Mouse (Mus musculus): ENCODE results near the gene Plekhm3. TPM values are rescaled to one million over a fixed set of nuclear protein-coding genes. Genes with fewer than 3 reads are reported as not detected.
"Not testable (repeated sequence)": the region's sequence is repeated elsewhere in the genome, so short reads cannot be mapped to it uniquely, and the experiment has no call there.

Plekhm3 gene
- 10.3 and 10.9 TPM in 2 replicates for polyA plus RNA-seq (2015; fragmentation: Nextera tagmentation; extraction: Ambion mirVana)

DNA sequence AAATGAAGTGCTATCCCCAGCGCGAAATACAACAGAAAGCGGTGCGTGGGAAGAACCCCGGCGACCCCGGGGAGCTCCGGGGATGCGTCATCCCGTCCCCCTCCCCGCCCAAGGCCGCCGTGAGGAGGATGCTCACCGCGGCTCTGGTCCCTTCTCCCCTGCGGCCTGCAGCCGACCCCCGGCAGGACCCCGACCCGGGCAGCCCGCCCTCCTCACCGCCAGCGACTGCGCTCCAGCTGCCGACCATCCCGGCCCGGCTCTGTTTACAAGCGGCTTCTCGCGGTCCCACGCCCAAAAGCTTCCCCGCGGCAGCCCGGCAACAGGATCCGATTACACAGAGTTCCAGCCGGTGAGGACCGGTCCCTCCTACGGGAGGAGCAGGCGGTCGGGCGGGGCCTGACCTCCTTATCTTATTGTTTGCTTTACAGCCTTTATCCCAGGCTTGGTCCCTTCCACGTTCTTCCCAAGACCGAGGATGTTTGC, at the start of gene Plekhm3:
Plekhm3 (minus strand) TSS at position 346 of the 483 bp plus-strand sequence.
- Histone ChIP-seq H3K27me3 (no peaks in the 10 kb centered on the region), H3K9ac (replicated peaks) (peak within 1 kb of the TSS; percentile 97), H3K27ac (replicated peaks) (peak within 1 kb of the TSS; percentile 83), H3K4me2 (replicated peaks) (peak within 1 kb of the TSS; percentile 58), H3K9me3 (no peaks in the 10 kb centered on the region), H3K4me1 (0 out of 2 replicates have a peak, but pooled peaks cover 2% of the 10 kb centered on the region), H3K4me3 (peak within 1 kb of the TSS; percentile 94), H3K36me3 (no peaks in the 10 kb centered on the region)
- ATAC-seq (replicated peaks), result peak; percentile 95
- WGBS, result 1% methylated on average over 43 of the region's 43 CpGs

- Histone ChIP-seq H3K4me1 (no peaks in the 10 kb centered on the region), H3K36me3 (no peaks in the 10 kb centered on the region), H3K9ac (replicated peaks) (no peak overlapping the region), H3K27ac (replicated peaks) (no peak overlapping the region), H3K4me3 (no peak overlapping the region), H3K4me2 (replicated peaks) (no peak overlapping the region), H3K9me3 (no peaks in the 10 kb centered on the region), H3K27me3 (no peaks in the 10 kb centered on the region)
- no peak for ATAC-seq (replicated peaks)
- WGBS, result 96% methylated on average over 6 of the region's 6 CpGs
Measured at GRCm38 (mm10) chr1:65005575-65005974, 49.0 kb upstream of the Plekhm3 start.

- Histone ChIP-seq H3K4me3 (no peak overlapping the region), H3K27ac (replicated peaks) (no peak overlapping the region), H3K9me3 (no peaks in the 10 kb centered on the region), H3K27me3 (no peaks in the 10 kb centered on the region), H3K9ac (replicated peaks) (no peak overlapping the region), H3K4me1 (no peaks in the 10 kb centered on the region), H3K36me3 (no peaks in the 10 kb centered on the region), H3K4me2 (replicated peaks) (no peak overlapping the region)
- ATAC-seq (replicated peaks), result no peak
- WGBS, result 87% methylated on average over 4 of the region's 4 CpGs
Measured at GRCm38 (mm10) chr1:65004526-65004925, 47.9 kb upstream of the Plekhm3 start.

GRCm38 (mm10) chr1:64993206-64993605, 36.6 kb upstream of the Plekhm3 start:
- ATAC-seq (replicated peaks), result no peak

DNA sequence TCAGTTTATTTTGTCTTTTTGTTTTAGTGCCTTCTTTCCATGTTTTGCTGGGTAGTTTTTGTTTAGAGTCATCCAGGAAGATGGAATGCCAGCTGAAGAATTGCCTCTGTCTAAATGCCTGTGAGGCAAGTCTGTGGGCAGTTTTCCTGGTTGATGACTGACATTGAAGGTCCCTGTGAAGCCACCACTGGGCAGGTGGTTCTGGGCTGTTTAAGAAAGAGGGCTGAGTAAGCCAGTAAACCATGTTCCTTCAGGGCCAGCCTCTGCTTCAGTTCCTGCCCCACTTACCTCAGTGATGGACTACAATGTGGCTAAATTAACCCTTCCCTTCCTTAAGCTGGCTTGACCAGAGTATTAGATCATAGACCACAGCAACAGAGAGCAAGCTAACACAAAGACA, 31.6 kb upstream of the Plekhm3 start:
- Histone ChIP-seq H3K4me2 (replicated peaks) (no peak overlapping the region), H3K9ac (replicated peaks) (no peak overlapping the region), H3K27ac (replicated peaks) (no peak overlapping the region), H3K9me3 (no peaks in the 10 kb centered on the region), H3K36me3 (no peaks in the 10 kb centered on the region), H3K4me1 (no peaks in the 10 kb centered on the region), H3K27me3 (no peaks in the 10 kb centered on the region), H3K4me3 (no peak overlapping the region)
- no peak for ATAC-seq (replicated peaks)

More at GRCm38 (mm10) chr1:64993206-64993605, 36.6 kb upstream of the Plekhm3 start:
- Histone ChIP-seq H3K27ac (replicated peaks) (no peak overlapping the region), H3K4me3 (no peak overlapping the region), H3K4me1 (no peaks in the 10 kb centered on the region), H3K9me3 (no peaks in the 10 kb centered on the region), H3K4me2 (replicated peaks) (no peak overlapping the region), H3K9ac (replicated peaks) (no peak overlapping the region), H3K27me3 (no peaks in the 10 kb centered on the region), H3K36me3 (no peaks in the 10 kb centered on the region)
- 71% methylated on average over 4 of the region's 4 CpGs for WGBS

DNA sequence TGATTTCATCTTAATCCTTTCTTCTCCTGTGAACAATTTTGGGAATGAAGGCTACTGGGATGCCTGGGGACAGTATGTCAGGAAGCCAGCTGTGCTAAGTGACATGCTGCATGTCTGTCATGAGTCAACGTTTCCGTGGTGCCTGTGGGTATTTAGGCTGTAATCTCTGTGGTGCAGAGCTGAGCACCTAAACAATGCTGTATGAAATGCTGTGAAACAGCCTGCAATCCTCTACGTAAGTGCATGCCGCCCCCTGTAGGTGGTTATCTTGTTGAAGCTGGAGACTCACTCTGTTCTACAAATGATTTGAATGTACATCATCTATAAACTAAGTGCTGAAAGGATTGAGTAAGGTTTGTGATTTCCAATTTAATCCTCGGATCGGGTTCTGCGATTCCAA, 29.5 kb upstream of the Plekhm3 start:
- H3K4me2 ChIP-seq (replicated peaks), result no peak overlapping the region
- no peaks in the 10 kb centered on the region for H3K9me3 ChIP-seq
- no peaks in the 10 kb centered on the region for H3K36me3 ChIP-seq
- H3K27ac ChIP-seq (replicated peaks), result no peak overlapping the region
- H3K4me3 ChIP-seq, result no peak overlapping the region
- no peaks in the 10 kb centered on the region for H3K4me1 ChIP-seq
- H3K27me3 ChIP-seq, result no peaks in the 10 kb centered on the region
- 0 out of 2 replicates have a peak, but pooled peaks have one; percentile 43 for ATAC-seq (replicated peaks)
- no peak overlapping the region for H3K9ac ChIP-seq (replicated peaks)
- 42% methylated on average over 7 of the region's 7 CpGs for whole genome bisulfite sequencing

DNA sequence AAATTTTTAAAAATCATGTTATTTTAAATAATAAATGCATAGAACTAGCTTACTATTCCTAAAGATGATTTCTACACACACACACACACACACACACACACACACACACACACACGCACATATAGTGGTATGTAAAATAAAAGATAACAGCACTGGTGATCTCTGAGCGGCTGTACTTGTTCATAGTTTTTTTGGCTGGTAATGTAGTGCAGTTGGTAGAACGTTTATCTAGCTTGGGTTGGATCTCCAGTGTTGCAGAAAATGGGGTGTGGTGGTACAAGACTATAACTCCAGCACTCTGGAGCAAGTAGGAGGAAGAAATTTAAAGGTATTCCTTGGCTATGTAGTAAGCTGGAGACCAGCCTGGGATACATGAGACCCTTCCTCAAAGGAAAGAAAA, 26.6 kb upstream of the Plekhm3 start:
- H3K9me3 ChIP-seq, result no peaks in the 10 kb centered on the region
- 87% methylated on average over 3 of the region's 3 CpGs for WGBS
- no peak overlapping the region for H3K4me2 ChIP-seq (replicated peaks)
- ATAC-seq (replicated peaks), result no peak
- no peak overlapping the region for H3K4me3 ChIP-seq
- H3K4me1 ChIP-seq, result no peaks in the 10 kb centered on the region
- H3K36me3 ChIP-seq, result no peaks in the 10 kb centered on the region
- H3K9ac ChIP-seq (replicated peaks), result no peak overlapping the region
- no peak overlapping the region for H3K27ac ChIP-seq (replicated peaks)
- peaks cover 12% of the 10 kb centered on the region; the same call in 1 of the 2 replicates for H3K27me3 ChIP-seq

GRCm38 (mm10) chr1:64978321-64978799, 21.7 kb upstream of the Plekhm3 start:
- ATAC-seq (replicated peaks), result no peak

GRCm38 (mm10) chr1:64975346-64975745, 18.7 kb upstream of the Plekhm3 start:
- Histone ChIP-seq H3K9ac (replicated peaks) (no peak overlapping the region), H3K27ac (replicated peaks) (no peak overlapping the region), H3K36me3 (no peaks in the 10 kb centered on the region), H3K9me3 (no peaks in the 10 kb centered on the region), H3K4me1 (peaks cover 11% of the 10 kb centered on the region), H3K4me2 (replicated peaks) (peak overlapping the region; percentile 17), H3K27me3 (peaks cover 31% of the 10 kb centered on the region), H3K4me3 (no peak overlapping the region)
- peak; percentile 89 for ATAC-seq (replicated peaks)
- 3% methylated on average over 7 of the region's 7 CpGs for WGBS

More at GRCm38 (mm10) chr1:64978321-64978799, 21.7 kb upstream of the Plekhm3 start:
- WGBS, result 65% methylated on average over 7 of the region's 7 CpGs
- peaks cover 20% of the 10 kb centered on the region; the same call in 1 of the 2 replicates for H3K27me3 ChIP-seq
- peaks cover 11% of the 10 kb centered on the region for H3K4me1 ChIP-seq
- no peak overlapping the region for H3K4me3 ChIP-seq
- H3K27ac ChIP-seq (replicated peaks), result no peak overlapping the region
- no peaks in the 10 kb centered on the region for H3K9me3 ChIP-seq
- no peaks in the 10 kb centered on the region for H3K36me3 ChIP-seq
- no peak overlapping the region for H3K4me2 ChIP-seq (replicated peaks)
- no peak overlapping the region for H3K9ac ChIP-seq (replicated peaks)

- Histone ChIP-seq H3K27me3 (peaks cover 17% of the 10 kb centered on the region), H3K4me2 (replicated peaks) (no peak overlapping the region), H3K36me3 (no peaks in the 10 kb centered on the region), H3K4me1 (peaks cover 8% of the 10 kb centered on the region), H3K9me3 (no peaks in the 10 kb centered on the region), H3K27ac (replicated peaks) (no peak overlapping the region), H3K9ac (replicated peaks) (no peak overlapping the region), H3K4me3 (no peak overlapping the region)
- WGBS, result 79% methylated on average over 5 of the region's 5 CpGs
- no peak for ATAC-seq (replicated peaks)
Measured at GRCm38 (mm10) chr1:64970685-64971084, 14.1 kb upstream of the Plekhm3 start.

DNA sequence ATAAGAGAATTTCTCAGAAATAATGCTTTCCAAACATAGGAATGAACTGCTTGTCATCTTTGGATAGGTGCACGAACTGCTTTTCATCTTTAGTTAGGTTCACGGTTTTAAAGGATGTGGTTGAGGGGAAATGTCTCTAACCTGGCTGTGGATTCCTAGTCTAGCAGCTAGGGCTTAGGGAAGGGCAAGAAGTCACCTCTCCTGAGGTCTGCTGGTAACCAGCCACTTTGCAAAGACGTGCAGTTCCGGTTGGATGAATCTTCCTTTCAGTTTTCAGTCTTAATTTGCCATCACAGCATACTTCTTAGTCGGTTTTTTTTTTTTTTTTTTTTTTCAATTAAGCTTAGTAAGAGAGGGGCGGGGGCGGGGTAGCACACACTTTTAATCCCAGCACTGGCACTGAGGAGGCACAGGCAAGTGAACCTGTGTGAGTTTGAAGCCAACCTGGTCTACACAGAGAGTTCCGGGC, 431 bp upstream of the Plekhm3 start:
- Histone ChIP-seq H3K4me3 (peak overlapping the region; percentile 94), H3K4me2 (replicated peaks) (peak overlapping the region; percentile 58), H3K36me3 (no peaks in the 10 kb centered on the region), H3K27ac (replicated peaks) (peak overlapping the region; percentile 83), H3K4me1 (0 out of 2 replicates have a peak, but pooled peaks cover 2% of the 10 kb centered on the region), H3K9ac (replicated peaks) (peak overlapping the region; percentile 97), H3K9me3 (no peaks in the 10 kb centered on the region), H3K27me3 (no peaks in the 10 kb centered on the region)
- 43% methylated on average over 8 of the region's 8 CpGs for WGBS
- peak; percentile 56 for ATAC-seq (replicated peaks)

DNA sequence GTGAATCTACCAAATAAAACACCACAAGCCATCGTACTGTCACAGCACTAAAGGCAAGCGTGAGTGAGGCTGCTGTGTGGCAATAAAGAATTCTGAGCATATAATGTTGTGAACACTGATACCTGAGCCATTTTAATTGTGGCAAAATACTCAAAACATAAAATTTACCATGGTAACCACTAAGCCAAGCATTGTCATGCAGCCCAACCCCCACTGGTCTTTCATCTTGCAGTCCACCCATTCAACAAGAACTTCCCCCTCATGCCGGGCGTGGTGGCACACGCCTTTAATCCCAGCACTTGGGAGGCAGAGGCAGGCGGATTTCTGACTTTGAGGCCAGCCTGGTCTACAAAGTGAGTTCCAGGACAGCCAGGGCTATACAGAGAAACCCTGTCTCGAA, 1.8 kb downstream of the Plekhm3 start:
- not testable (repeated sequence) for H3K4me2 ChIP-seq (replicated peaks); H3K9ac ChIP-seq (replicated peaks); ATAC-seq (replicated peaks); H3K36me3 ChIP-seq; H3K4me3 ChIP-seq; H3K4me1 ChIP-seq; H3K9me3 ChIP-seq; H3K27me3 ChIP-seq; H3K27ac ChIP-seq (replicated peaks)
- 86% methylated on average over 7 of the region's 7 CpGs for WGBS

DNA sequence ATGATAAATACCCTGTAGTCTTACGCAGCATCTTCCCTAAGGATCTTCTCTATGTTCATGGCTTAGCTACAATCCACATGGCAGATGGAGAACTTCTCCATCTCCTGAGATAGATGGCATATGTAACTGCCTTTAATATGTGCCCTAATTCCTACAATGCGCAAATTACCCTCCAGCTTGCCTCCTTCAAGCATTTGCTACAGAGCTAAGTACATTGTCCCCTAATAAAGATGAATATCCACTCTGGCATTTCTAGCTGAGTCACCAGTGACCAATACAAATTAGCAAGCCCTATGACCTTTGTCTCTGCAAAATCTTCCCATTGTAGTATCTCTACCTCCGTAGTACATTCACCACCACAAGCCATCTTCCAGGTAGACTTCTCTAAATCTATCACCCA, 6.4 kb downstream of the Plekhm3 start:
- Histone ChIP-seq H3K9me3 (no peaks in the 10 kb centered on the region), H3K4me1 (no peaks in the 10 kb centered on the region), H3K36me3 (no peaks in the 10 kb centered on the region), H3K27ac (replicated peaks) (no peak overlapping the region), H3K4me3 (no peak overlapping the region), H3K27me3 (no peaks in the 10 kb centered on the region), H3K4me2 (replicated peaks) (no peak overlapping the region), H3K9ac (replicated peaks) (no peak overlapping the region)
- 96% methylated on average over 3 of the region's 3 CpGs for WGBS
- ATAC-seq (replicated peaks), result no peak

Data from forebrain, embryonic 15.5 days (tissue).